Mouse (Mus musculus) forebrain, embryonic 10.5 days (tissue): ENCODE results near the gene 1700016K19Rik. TPM values are rescaled to one million over a fixed set of nuclear protein-coding genes. Genes with fewer than 3 reads are reported as not detected.

Experiments used
- DNase-seq: peaks from one replicate; pipeline ENCODE4 v3.0.0-alpha.2; 2017; ENCODE audit warnings: low spot score; ENCODE audit errors: extremely low spot score
- H3K27ac ChIP-seq: fragments of 300-500 bp; sonication (generic); 2 replicates; pipeline ENCODE4 v1.5.1; 2016; ENCODE audit warnings: mild to moderate bottlenecking
- H3K27me3 ChIP-seq: fragments of 300-500 bp; sonication (generic); 2 replicates; pipeline ENCODE4 v1.6.1; 2016; ENCODE audit warnings: mild to moderate bottlenecking; ENCODE audit not compliant: poor library complexity, severe bottlenecking
- H3K36me3 ChIP-seq: fragments of 300-500 bp; sonication (generic); replicated peaks from 2 replicates; pipeline ENCODE4 v1.6.1; 2016; ENCODE audit warnings: mild to moderate bottlenecking, moderate library complexity
- H3K4me1 ChIP-seq: fragments of 300-500 bp; sonication (generic); 2 replicates; pipeline ENCODE4 v1.6.1; 2016
- H3K4me3 ChIP-seq: fragments of 300-500 bp; sonication (generic); 2 replicates; pipeline ENCODE4 v1.5.1; 2016; ENCODE audit warnings: mild to moderate bottlenecking, moderate library complexity
- H3K9me3 ChIP-seq: fragments of 300-500 bp; sonication (generic); 2 replicates; pipeline ENCODE4 v1.6.1; 2016; ENCODE audit warnings: mild to moderate bottlenecking, moderate library complexity
- WGBS: fragments of 180-500 bp; shearing (Covaris S2); methylation state at CpG from one replicate; pipeline ENCODE4 v1.1.7; 2016; 5-methylcytosine and 5-hydroxymethylcytosine counted together
- polyA plus RNA-seq: library from polyadenylated mRNA; unstranded; fragments of >200 nt; fragmentation: Nextera tagmentation; extraction: Ambion mirVana; gene quantifications from 2 replicates; pipeline ENCODE4 v1.2.1, GENCODE M21; 2016

1700016K19Rik gene
- polyA plus RNA-seq, 1 experiment from 2014 or later: 0.62 TPM

DNA sequence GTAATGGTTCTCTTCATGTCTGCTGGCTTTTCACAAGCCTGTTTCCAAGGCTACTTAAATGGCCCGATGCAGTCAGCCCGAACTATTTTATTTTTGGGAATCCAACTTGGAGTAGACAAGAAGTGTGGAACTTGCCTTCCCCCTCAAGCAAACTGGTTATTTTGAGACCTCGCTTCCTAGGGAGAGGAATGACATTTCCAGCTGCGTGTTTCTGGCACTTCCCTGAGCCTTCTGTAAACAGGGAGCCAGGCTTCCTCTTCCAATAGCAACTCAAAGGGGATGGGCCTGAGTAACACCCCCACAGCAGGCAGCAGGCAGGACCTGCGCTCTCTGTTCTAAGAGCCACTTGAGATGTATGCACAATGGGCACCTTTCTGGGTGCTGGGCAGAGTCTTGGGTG is 43.2 kb downstream of the 1700016K19Rik start:
- Histone ChIP-seq H3K9me3 (no peaks in the 10 kb centered on the region), H3K27ac (no peak overlapping the region), H3K36me3 (peaks cover 10% of the 10 kb centered on the region), H3K4me3 (no peak overlapping the region), H3K27me3 (no peaks in the 10 kb centered on the region), H3K4me1 (peaks cover 26% of the 10 kb centered on the region)
- no peak for DNase-seq
- WGBS: 48% methylated on average over 5 of the region's 5 CpGs

DNA sequence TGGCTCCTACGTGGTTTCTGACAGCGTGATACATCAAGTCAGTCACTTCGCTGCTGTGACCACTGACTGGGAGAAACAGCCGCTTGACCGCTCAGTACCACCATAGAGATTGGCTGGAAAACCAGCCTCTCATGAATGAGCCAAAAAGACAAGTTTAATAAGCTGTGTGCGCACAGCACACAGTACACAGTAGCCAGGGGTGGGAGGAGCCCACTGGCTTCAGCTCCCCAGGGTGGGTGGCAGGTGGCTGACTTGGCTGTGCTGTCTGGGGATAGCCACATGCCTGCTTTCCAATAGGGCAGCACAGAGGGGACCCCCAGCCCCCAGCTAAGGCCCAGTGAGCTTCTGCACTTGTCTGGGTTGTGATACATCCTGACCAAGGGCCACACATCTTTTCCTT is 44.8 kb downstream of the 1700016K19Rik start:
- whole genome bisulfite sequencing: 92% methylated on average over 6 of the region's 6 CpGs

DNA sequence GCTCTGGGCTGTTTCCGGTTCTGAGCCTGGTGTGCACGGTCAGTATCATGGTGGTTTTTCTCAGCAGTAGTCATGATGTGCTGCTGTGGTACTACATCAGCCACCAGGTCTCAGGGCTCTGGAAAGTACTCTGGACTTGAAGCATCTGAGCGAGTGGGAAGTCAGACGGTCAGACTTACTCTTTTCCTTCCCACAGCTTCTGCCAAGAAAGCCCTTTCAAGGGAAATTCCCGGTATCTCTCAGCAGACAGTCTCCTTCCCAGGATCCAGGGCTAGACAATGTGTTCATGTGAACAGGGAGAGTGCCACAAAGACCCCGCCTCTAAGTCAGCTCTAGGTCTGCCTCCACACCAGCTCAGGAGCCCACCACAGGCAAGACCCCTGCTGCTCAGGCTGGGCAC is 45.7 kb downstream of the 1700016K19Rik start:
- Histone ChIP-seq H3K4me3 (no peak overlapping the region), H3K4me1 (peaks cover 25% of the 10 kb centered on the region), H3K36me3 (peaks cover 10% of the 10 kb centered on the region), H3K9me3 (no peaks in the 10 kb centered on the region), H3K27ac (no peak overlapping the region), H3K27me3 (no peaks in the 10 kb centered on the region)
- no peak for DNase-seq
- WGBS: 88% methylated on average over 6 of the region's 6 CpGs

More for the DNA sequence above, 44.8 kb downstream of the 1700016K19Rik start:
- Histone ChIP-seq H3K27me3 (no peaks in the 10 kb centered on the region), H3K9me3 (no peaks in the 10 kb centered on the region), H3K27ac (no peak overlapping the region), H3K36me3 (peaks cover 10% of the 10 kb centered on the region), H3K4me1 (peaks cover 25% of the 10 kb centered on the region), H3K4me3 (no peak overlapping the region)
- DNase-seq: no peak

DNA sequence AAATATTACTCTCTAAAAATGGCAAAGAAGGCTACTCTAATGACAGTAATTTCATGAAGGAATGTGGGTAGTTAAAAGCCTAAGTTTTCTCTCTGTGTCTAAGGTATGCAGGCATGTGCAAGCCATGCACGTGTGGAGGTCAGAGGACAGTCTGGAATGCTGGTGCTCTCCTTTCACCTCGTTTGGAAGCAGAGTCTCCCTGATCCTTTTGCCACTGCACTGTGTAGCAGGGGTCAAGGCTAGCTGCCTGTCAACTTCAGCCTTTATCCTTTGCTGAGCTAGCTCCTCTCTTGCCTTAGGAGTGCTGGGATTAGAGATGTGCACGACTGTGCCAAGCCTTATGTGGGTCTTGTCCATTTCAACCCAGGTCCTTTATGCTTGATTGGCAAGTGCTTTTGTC is 50.8 kb downstream of the 1700016K19Rik start:
- peaks cover 9% of the 10 kb centered on the region for H3K4me1 ChIP-seq
- no peak overlapping the region for H3K4me3 ChIP-seq
- WGBS: 48% methylated on average over 3 of the region's 3 CpGs
- peaks cover 9% of the 10 kb centered on the region for H3K36me3 ChIP-seq
- H3K27me3 ChIP-seq: no peaks in the 10 kb centered on the region
- H3K9me3 ChIP-seq: no peaks in the 10 kb centered on the region
- no peak overlapping the region for H3K27ac ChIP-seq
- no peak for DNase-seq

DNA sequence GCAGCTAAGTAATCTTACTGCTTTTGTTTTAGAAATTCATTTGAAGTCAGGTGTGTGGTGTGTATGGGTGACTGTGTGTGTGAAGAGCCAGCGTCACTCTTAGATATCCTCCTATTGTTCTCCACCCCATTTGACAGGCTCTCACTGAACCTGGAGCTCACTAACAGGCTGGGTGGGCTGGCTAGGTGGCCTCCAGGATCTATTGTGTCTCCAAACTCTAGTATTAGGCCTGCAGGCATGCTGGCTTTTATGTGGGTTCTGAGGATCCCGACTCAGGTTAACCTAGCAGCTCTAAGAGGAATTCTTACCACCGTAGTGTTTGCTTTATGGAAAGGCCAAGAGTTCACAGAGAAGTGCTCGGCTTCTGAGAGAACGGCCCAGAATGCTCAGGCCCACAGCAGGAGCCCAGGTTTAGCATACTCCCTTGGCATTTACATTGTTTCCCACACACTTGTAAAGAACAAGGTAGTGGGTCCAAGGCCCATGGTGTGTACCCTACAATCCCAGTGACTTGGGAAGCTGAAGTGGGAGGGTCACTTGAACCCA is 51.3 kb downstream of the 1700016K19Rik start:
- no peaks in the 10 kb centered on the region for H3K27me3 ChIP-seq
- H3K36me3 ChIP-seq: peaks cover 5% of the 10 kb centered on the region; the same call in 1 of the 2 replicates
- no peaks in the 10 kb centered on the region for H3K9me3 ChIP-seq
- no peak overlapping the region for H3K4me3 ChIP-seq
- peaks cover 9% of the 10 kb centered on the region for H3K4me1 ChIP-seq
- WGBS: 45% methylated on average over 5 of the region's 5 CpGs
- H3K27ac ChIP-seq: no peak overlapping the region
- DNase-seq: no peak

DNA sequence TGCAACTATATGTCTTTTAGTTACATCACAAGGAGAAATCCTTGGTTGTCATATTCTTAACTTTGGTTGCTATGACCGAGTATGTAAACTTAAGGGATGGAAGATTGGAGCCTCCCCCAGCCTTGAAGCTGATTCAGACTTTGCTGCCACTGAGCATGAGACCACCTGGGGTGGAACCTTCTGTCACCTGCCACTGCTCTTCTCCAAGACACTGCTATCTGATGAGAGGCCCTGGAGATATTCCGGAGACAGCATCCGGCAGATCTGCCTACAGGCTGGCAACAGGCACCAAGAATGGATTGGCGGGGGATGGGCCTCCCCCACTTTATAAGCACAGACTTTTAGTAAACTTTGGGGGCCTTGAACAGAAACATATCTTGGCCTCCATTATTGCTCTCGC is 52.8 kb downstream of the 1700016K19Rik start:
- no peak for DNase-seq
- no peaks in the 10 kb centered on the region for H3K36me3 ChIP-seq
- WGBS: 93% methylated on average over 5 of the region's 5 CpGs
- H3K9me3 ChIP-seq: no peaks in the 10 kb centered on the region
- H3K4me3 ChIP-seq: no peak overlapping the region
- no peak overlapping the region for H3K27ac ChIP-seq
- peaks cover 9% of the 10 kb centered on the region for H3K4me1 ChIP-seq
- H3K27me3 ChIP-seq: no peaks in the 10 kb centered on the region

Other genes with a start within 250 kb of the 1700016K19Rik start
- gene Doc2b, start 203.9 kb upstream of the 1700016K19Rik start, polyA plus RNA-seq: 0.10 and 0.17 TPM in 2 replicates
- 2.1 and 2.9 TPM in 2 replicates for gene Rph3al, start 61.5 kb upstream of the 1700016K19Rik start, polyA plus RNA-seq
- gene Rflnb, start 27.9 kb downstream of the 1700016K19Rik start, polyA plus RNA-seq: 15.4 and 16.8 TPM in 2 replicates
- 37.0 and 38.6 TPM in 2 replicates for gene Vps53, start 179.7 kb downstream of the 1700016K19Rik start, polyA plus RNA-seq
- 30.9 and 32.3 TPM in 2 replicates for gene Fam57a, start 179.8 kb downstream of the 1700016K19Rik start, polyA plus RNA-seq
- gene Dbil5, start 217.7 kb downstream of the 1700016K19Rik start, polyA plus RNA-seq: 0.53 TPM in 1 of 2 replicates, not detected in the other
- 65.6 and 68.5 TPM in 2 replicates for gene Gemin4, start 217.8 kb downstream of the 1700016K19Rik start, polyA plus RNA-seq
- 26.3 and 28.1 TPM in 2 replicates for gene Mrm3, start 243.8 kb downstream of the 1700016K19Rik start, polyA plus RNA-seq
- 129 and 134 TPM in 2 replicates for gene Glod4, start 243.8 kb downstream of the 1700016K19Rik start, polyA plus RNA-seq